Mouse (Mus musculus) liver, adult 2 months (tissue): ENCODE measurements around the gene Kctd7. TPM values are rescaled to one million over a fixed set of nuclear protein-coding genes. Genes with fewer than 3 reads are reported as not detected.
A peak's percentile ranks its signal among the peaks of the same experiment; 100 is the strongest.

Experiments used
- DNase-seq: peaks from one replicate; pipeline ENCODE4 v3.0.0-alpha.2; 2011; ENCODE audit warnings: low read depth, low spot score; ENCODE audit errors: extremely low read depth
- H3K27ac ChIP-seq: fragments of 200-500 bp; replicated peaks from 2 replicates; pipeline ENCODE4 v1.5.1; 2012; ENCODE audit warnings: low read depth, mild to moderate bottlenecking, control low read depth, inconsistent platforms, low read length; ENCODE audit not compliant: insufficient read depth
- H3K27me3 ChIP-seq: fragments of 200-500 bp; 2 replicates; pipeline ENCODE4 v1.6.1; 2012; ENCODE audit warnings: mild to moderate bottlenecking, moderate library complexity, low read length, inconsistent platforms; ENCODE audit not compliant: control insufficient read depth, insufficient read depth
- H3K36me3 ChIP-seq: fragments of 200-500 bp; 2 replicates; pipeline ENCODE4 v1.6.1; 2012; ENCODE audit warnings: low read length, inconsistent platforms; ENCODE audit not compliant: control insufficient read depth, insufficient read depth
- H3K4me1 ChIP-seq: fragments of 200-500 bp; 2 replicates; pipeline ENCODE4 v1.6.1; 2011; ENCODE audit warnings: low read length; ENCODE audit not compliant: control insufficient read depth, insufficient read depth
- H3K4me3 ChIP-seq: fragments of 200-500 bp; 2 replicates; pipeline ENCODE4 v1.5.1; 2011; ENCODE audit warnings: low read depth, mild to moderate bottlenecking, control low read depth, low read length, moderate library complexity; ENCODE audit not compliant: insufficient read depth
- H3K79me2 ChIP-seq: fragments of 200-500 bp; 2 replicates; pipeline ENCODE4 v1.6.1; 2012; ENCODE audit warnings: inconsistent platforms, mild to moderate bottlenecking, low read length, moderate library complexity; ENCODE audit not compliant: control insufficient read depth, insufficient read depth
- H3K9ac ChIP-seq: fragments of 200-500 bp; 2 replicates; pipeline ENCODE4 v1.6.1; 2012; ENCODE audit warnings: low read depth, mild to moderate bottlenecking, control low read depth, inconsistent platforms, low read length
- CTCF ChIP-seq: fragments of 200-500 bp; IDR thresholded peaks from 2 replicates; pipeline ENCODE4 v1.5.1; 2011; ENCODE audit warnings: low read depth, low read length, control low read depth
- POLR2A ChIP-seq: fragments of 200-500 bp; IDR thresholded peaks from 2 replicates; pipeline ENCODE4 v1.6.1; 2011; ENCODE audit warnings: low read length, control low read depth; ENCODE audit not compliant: insufficient read depth; ENCODE audit errors: extremely low read depth
- WGBS: fragments of 180-500 bp; shearing (Covaris S2); methylation state at CpG from one replicate; pipeline ENCODE4 v1.1.7; 2018; 5-methylcytosine and 5-hydroxymethylcytosine counted together
- polyA plus RNA-seq: library from polyadenylated mRNA; depleted of rRNA; stranded (reverse); fragments of >200 nt; gene quantifications from 2 replicates; pipeline ENCODE4 v1.2.3, GENCODE M21; 2012
- total RNA-seq: library from RNA; depleted of rRNA; stranded (reverse); fragments of >200 nt; gene quantifications from 2 replicates; pipeline ENCODE4 v1.2.3, GENCODE M21; 2014

Kctd7 gene
- total and polyA plus RNA-seq, 2 experiments = 2.0 to 4.0 TPM

DNA sequence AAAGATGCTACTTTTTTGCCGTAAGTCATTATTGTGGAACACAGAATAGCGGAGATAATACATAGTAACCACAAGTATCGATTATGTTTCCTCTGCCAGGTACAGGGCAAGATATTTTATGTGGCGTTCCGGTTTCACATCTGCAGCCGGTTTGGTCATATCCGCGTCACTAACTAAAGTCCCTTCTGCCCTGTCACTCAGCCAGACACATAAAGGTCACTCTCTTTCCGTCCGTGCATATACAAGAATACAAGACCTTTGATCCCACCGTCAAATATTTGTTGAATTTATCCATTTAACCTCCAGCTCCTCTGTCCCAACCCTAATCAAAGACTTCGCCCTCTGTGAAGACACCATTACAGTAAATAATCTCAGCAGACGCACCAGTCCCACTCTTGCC lies 8.1 kb upstream of the Kctd7 start:
- H3K36me3 ChIP-seq = no peaks in the 10 kb centered on the region; the same call in 1 of the 2 replicates
- no peak overlapping the region for H3K4me3 ChIP-seq
- peak overlapping the region; percentile 61 for H3K27ac ChIP-seq
- DNase-seq = peak; percentile 91
- TF ChIP-seq POLR2A = no peak
- TF ChIP-seq CTCF = no peak
- WGBS = 33% methylated on average over 13 of the region's 13 CpGs
- no peaks in the 10 kb centered on the region for H3K79me2 ChIP-seq
- H3K9ac ChIP-seq = no peak overlapping the region
- H3K4me1 ChIP-seq = peaks cover 10% of the 10 kb centered on the region
- no peaks in the 10 kb centered on the region for H3K27me3 ChIP-seq

DNA sequence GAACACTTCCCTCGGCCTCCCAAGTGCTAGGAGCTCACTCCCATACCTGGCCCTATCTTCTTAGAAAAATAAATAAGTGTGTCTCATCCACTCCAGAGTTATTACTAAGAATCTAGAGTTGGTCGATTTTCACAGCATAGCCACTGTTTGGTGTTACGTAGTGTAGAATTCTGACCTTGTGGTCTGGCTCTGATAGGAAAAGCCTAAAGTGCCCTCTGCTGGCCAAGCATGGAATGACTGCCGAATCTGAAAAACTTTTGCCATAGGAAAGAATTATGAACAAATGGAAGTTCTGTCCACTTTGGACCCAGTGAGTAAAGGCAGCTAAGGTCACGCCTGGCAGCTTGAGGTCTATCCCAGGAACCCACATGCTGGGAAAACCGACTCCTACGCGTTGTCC lies 5.3 kb upstream of the Kctd7 start:
- peak; percentile 76 for DNase-seq
- Histone ChIP-seq H3K27ac (peak overlapping the region; percentile 50; the same call in 1 of the 2 replicates), H3K36me3 (no peaks in the 10 kb centered on the region), H3K79me2 (no peaks in the 10 kb centered on the region), H3K27me3 (no peaks in the 10 kb centered on the region), H3K4me3 (no peak overlapping the region), H3K4me1 (peaks cover 14% of the 10 kb centered on the region), H3K9ac (no peak overlapping the region)
- WGBS = 7% methylated on average over 8 of the region's 8 CpGs
- peak; percentile 57; the same call in 1 of the 2 replicates for TF ChIP-seq CTCF
- TF ChIP-seq POLR2A = no peak

GRCm38 (mm10) chr5:130141138-130141537 lies 3.5 kb upstream of the Kctd7 start:
- DNase-seq = no peak
- no peak overlapping the region for H3K27ac ChIP-seq
- H3K27me3 ChIP-seq = no peaks in the 10 kb centered on the region
- no peak for TF ChIP-seq CTCF
- no peak for TF ChIP-seq POLR2A
- peaks cover 13% of the 10 kb centered on the region for H3K4me1 ChIP-seq
- H3K36me3 ChIP-seq = no peaks in the 10 kb centered on the region
- WGBS = 91% methylated on average over 5 of the region's 5 CpGs
- H3K4me3 ChIP-seq = no peak overlapping the region
- no peak overlapping the region for H3K9ac ChIP-seq
- no peaks in the 10 kb centered on the region; the same call in 1 of the 2 replicates for H3K79me2 ChIP-seq

GRCm38 (mm10) chr5:130142041-130142440 lies 2.6 kb upstream of the Kctd7 start:
- Histone ChIP-seq H3K9ac (no peak overlapping the region), H3K4me1 (peaks cover 7% of the 10 kb centered on the region; the same call in 1 of the 2 replicates), H3K79me2 (no peaks in the 10 kb centered on the region; the same call in 1 of the 2 replicates), H3K27me3 (no peaks in the 10 kb centered on the region), H3K36me3 (no peaks in the 10 kb centered on the region), H3K4me3 (no peak overlapping the region), H3K27ac (no peak overlapping the region)
- peak; percentile 29 for DNase-seq
- no peak for TF ChIP-seq POLR2A
- no peak for TF ChIP-seq CTCF
- WGBS = 82% methylated on average over 4 of the region's 4 CpGs

- no peak overlapping the region for H3K4me3 ChIP-seq
- 88% methylated on average over 7 of the region's 7 CpGs for WGBS
- no peaks in the 10 kb centered on the region for H3K36me3 ChIP-seq
- H3K4me1 ChIP-seq = peaks cover 7% of the 10 kb centered on the region; the same call in 1 of the 2 replicates
- no peak for DNase-seq
- H3K9ac ChIP-seq = no peak overlapping the region
- H3K27ac ChIP-seq = no peak overlapping the region
- TF ChIP-seq POLR2A (no peak), CTCF (no peak)
- no peaks in the 10 kb centered on the region for H3K27me3 ChIP-seq
- H3K79me2 ChIP-seq = no peaks in the 10 kb centered on the region; the same call in 1 of the 2 replicates
Observed at GRCm38 (mm10) chr5:130143101-130143500, 1.6 kb upstream of the Kctd7 start.

DNA sequence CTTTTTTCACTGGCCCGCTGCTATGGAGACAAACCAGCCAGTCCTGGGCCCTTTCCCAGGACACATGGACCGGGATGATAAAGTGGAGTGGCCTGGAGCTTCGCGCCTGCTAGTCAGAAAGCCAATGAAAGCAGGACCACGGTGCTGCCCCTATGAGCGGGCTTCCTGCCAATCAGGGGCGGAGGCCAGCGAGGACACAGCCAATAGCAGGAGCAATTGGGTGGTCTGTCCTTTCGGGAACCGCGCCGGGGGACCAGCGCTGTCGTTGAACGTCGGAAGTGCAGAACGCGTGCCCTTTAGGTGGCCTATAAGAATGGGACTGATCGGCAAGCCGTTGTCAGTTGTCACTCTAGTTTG lies 706 bp upstream of the Kctd7 start:
- H3K27me3 ChIP-seq = no peaks in the 10 kb centered on the region
- no peak for DNase-seq
- peak overlapping the region; percentile 57 for H3K4me3 ChIP-seq
- H3K4me1 ChIP-seq = peaks cover 7% of the 10 kb centered on the region; the same call in 1 of the 2 replicates
- no peaks in the 10 kb centered on the region for H3K36me3 ChIP-seq
- TF ChIP-seq POLR2A (no peak), CTCF (no peak)
- H3K27ac ChIP-seq = 0 out of 2 replicates have a peak overlapping the region, but pooled peaks have one; percentile 10
- 15% methylated on average over 20 of the region's 20 CpGs for WGBS
- no peaks in the 10 kb centered on the region; the same call in 1 of the 2 replicates for H3K79me2 ChIP-seq
- H3K9ac ChIP-seq = 0 out of 2 replicates have a peak overlapping the region, but pooled peaks have one; percentile 7
